Mouse (Mus musculus) bone marrow macrophage, adult 2 months (primary cell): ENCODE measurements around the gene Psrc1.

Source experiments
- CTCF ChIP-seq: IDR thresholded peaks from 2 replicates; pipeline ENCODE4 v1.5.1; 2012; ENCODE audit warnings: low read depth, mild to moderate bottlenecking, low read length, moderate library complexity
- POLR2A ChIP-seq: IDR thresholded peaks from 2 replicates; pipeline ENCODE4 v1.6.1; 2012; ENCODE audit warnings: mild to moderate bottlenecking, low read depth, low read length, borderline replicate concordance

DNA sequence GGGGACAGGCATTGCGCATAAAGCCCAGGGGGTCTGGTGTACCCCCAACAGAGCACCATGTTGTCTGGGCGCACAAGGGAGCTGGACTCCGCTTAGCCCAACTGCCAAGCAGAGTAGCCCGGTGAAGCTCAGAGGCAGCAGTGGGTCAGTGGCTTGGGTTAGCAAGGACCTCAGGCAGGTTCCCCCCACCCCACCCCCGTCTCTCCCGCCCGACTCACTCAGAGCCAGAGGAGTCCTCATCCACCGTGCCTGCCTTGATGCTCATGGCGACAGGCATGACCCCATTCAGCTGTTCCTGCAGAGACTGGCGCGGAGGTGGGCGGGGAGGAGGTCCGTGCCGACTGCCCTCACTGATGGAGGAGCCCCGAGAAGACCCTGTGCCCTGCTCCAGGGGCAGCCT, 9.2 kb downstream of the Psrc1 start:
- no peak for TF ChIP-seq POLR2A
- no peak for TF ChIP-seq CTCF
